Mouse (Mus musculus): ENCODE data around the gene Mccc1.

DNA sequence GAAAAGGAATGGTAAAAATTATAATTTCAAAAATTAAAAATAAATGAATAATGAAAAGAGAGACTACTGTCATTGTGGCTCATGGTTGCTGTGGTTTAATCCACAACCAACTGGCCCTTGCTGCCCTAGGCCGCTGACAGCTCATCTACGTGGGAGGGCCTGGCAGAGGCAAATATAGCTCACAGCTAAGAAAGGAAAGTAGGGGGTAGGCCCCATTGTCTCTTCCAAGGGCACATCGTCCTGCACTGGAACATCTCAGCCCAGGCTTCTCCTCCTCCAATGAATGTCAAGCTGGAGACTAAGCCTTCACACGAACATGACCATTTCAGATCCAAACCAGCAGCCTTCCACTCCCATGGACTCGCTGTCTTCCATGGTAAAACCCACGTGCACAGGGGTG, 14.2 kb downstream of the Mccc1 start:
- no peak for TF ChIP-seq CTCF (IDR thresholded peaks at IDR 0.05; ENCODE audit: low read depth)
- no peak for TF ChIP-seq EP300 (optimal IDR thresholded peaks at IDR 0.05)

All from stomach, postnatal 0 days (tissue).